Comparison of ENCODE assay signal across 10 mouse cellular contexts in genomic region chr6:115178826-115179225, GRCm38 (mm10). TPM values are rescaled to one million over a fixed set of nuclear protein-coding genes. Genes with fewer than 3 reads are reported as not detected.
DNase-seq lines count a peak whose midpoint lies in the region.
"Had no signal": no experiment of that assay in that cellular context is flagged by ENCODE, and none has a peak within 500 bp of the region (broad histone marks: within the 10 kb centered on the region; RNA-seq: fewer than 3 reads in every experiment).

No protein-coding gene starts in this region.

- intact Hi-C loops in gastrocnemius, postnatal 36 days (cut with DNase I) = loop anchor here (5.0 kb wide), 1 partner anchor 88 kb away; no protein-coding TSS in a partner anchor

- DNase-seq in gastrocnemius, adult 18-20 months (ENCODE audit: low spot score) = peak; percentile 7
- DNase-seq in gastrocnemius, postnatal 36 days = no peak
- DNase-seq in urinary bladder, postnatal 14 days (ENCODE audit: low spot score) = peak; percentile 55
- no peak for DNase-seq in urinary bladder, adult 2 months (ENCODE audit: low spot score)
- DNase-seq in kidney, postnatal 36 days = peak; percentile 40 to 74
- DNase-seq in thymus, postnatal 14 days = peak; percentile 22
- no peak for DNase-seq in cerebellum, postnatal 25 days
- no peak for DNase-seq in natural killer cell, adult 2 months (ENCODE audit: low spot score in 2 of 2)

RNA-seq across cellular contexts. Expression of gene Syn2, which starts 44.1 kb away (rescaled TPM):
- under 1 TPM; 0.34 to 0.40 TPM for total RNA-seq in gastrocnemius, adult 18-20 months (2021)
- 1 to 10 TPM in 1 of 2 experiments, under 1 TPM in 1; 0.99 to 1.3 TPM for total RNA-seq in gastrocnemius, postnatal 36 days (2021)
- polyA plus RNA-seq in urinary bladder, adult 2 months (2012; rRNA removed) = 15.5 and 18.5 TPM in 2 replicates

RNA-seq across cellular contexts. Expression of gene Gm17482, which starts 48.3 kb away (rescaled TPM):
- total RNA-seq in gastrocnemius, adult 18-20 months (2021) = not detected
- total RNA-seq in gastrocnemius, postnatal 36 days (2021) = not detected
- polyA plus RNA-seq in urinary bladder, adult 2 months (2012; rRNA removed) = not detected in 2 replicates
- polyA plus RNA-seq: gonadal fat pad, adult 2 months; neural tube, embryonic 14.5 days had no signal

Comparison
In these comparisons a context has a peak if more than half of its experiments do, and no peak if none do; other contexts are left out.
1. DNase-seq: peak in gastrocnemius, adult 18-20 months (single experiment), urinary bladder, postnatal 14 days (single experiment), kidney, postnatal 36 days (2 of 2) and thymus, postnatal 14 days (single experiment); none in gastrocnemius, postnatal 36 days (0 of 2), urinary bladder, adult 2 months (single experiment), cerebellum, postnatal 25 days (0 of 2) and natural killer cell, adult 2 months (0 of 2).